Mouse (Mus musculus) neural tube, postnatal 0 days (tissue): ENCODE data around the gene Srprb. TPM values are rescaled to one million over a fixed set of nuclear protein-coding genes. Genes with fewer than 3 reads are reported as not detected.

Experiments
- polyA plus RNA-seq: library from polyadenylated mRNA; unstranded; fragments of >200 nt; fragmentation: Nextera tagmentation; extraction: Ambion mirVana; gene quantifications from 2 replicates; pipeline ENCODE4 v1.2.1, GENCODE M21; 2015

Gene Srprb
- 49.7 and 52.0 TPM in 2 replicates for polyA plus RNA-seq

GRCm38 (mm10) chr9:103201561-103202260, at the start of gene Srprb:
TSS of gene Srprb (minus strand) at chr9:103202137.

GRCm38 (mm10) chr9:103230151-103230951, 28.4 kb upstream of the Srprb start, which contains the start of the genes Gm20425 and Trf:
TSS of gene Gm20425 (minus strand) at chr9:103230307.
TSS of gene Trf (minus strand) at chr9:103230444.

Other genes with a start within 250 kb of the Srprb start
- gene Slco2a1, start 213.4 kb downstream of the Srprb start, polyA plus RNA-seq, result 6.3 and 6.7 TPM in 2 replicates
- gene Rab6b, start 90.3 kb downstream of the Srprb start, polyA plus RNA-seq, result 158 and 169 TPM in 2 replicates
- 2.3 TPM in 1 of 2 replicates, not detected in the other for gene Gm20425, start 28.2 kb upstream of the Srprb start, polyA plus RNA-seq
- 48.5 and 49.8 TPM in 2 replicates for gene Trf, start 28.3 kb upstream of the Srprb start, polyA plus RNA-seq
- 0.74 and 1.1 TPM in 2 replicates for gene 1300017J02Rik, start 102.9 kb upstream of the Srprb start, polyA plus RNA-seq
- gene Topbp1, start 103.1 kb upstream of the Srprb start, polyA plus RNA-seq, result 14.5 and 15.4 TPM in 2 replicates
- 72.4 and 78.5 TPM in 2 replicates for gene Cdv3, start 163.7 kb upstream of the Srprb start, polyA plus RNA-seq